Mouse (Mus musculus) bone marrow macrophage, adult 2 months (primary cell): Measurements from ENCODE around the gene Pard3.

Experiments
- CTCF ChIP-seq: IDR thresholded peaks from 2 replicates; pipeline ENCODE4 v1.5.1; 2012; ENCODE audit warnings: low read depth, mild to moderate bottlenecking, low read length, moderate library complexity
- POLR2A ChIP-seq: IDR thresholded peaks from 2 replicates; pipeline ENCODE4 v1.6.1; 2012; ENCODE audit warnings: mild to moderate bottlenecking, low read depth, low read length, borderline replicate concordance

GRCm38 (mm10) chr8:127188671-127189070 lies 125.0 kb downstream of the Pard3 start:
- no peak for TF ChIP-seq POLR2A
- no peak for TF ChIP-seq CTCF
